Mouse (Mus musculus) liver, embryonic 16.5 days (tissue): ENCODE data around the gene Ccdc157. TPM values are rescaled to one million over a fixed set of nuclear protein-coding genes. Genes with fewer than 3 reads are reported as not detected.

Experiments used
- ATAC-seq: fragments of 200-750 bp; cut with Nextera tagmentation; 2 replicates; pipeline ENCODE4 v1.8.0; 2017; ENCODE audit warnings: low read depth, mild to moderate bottlenecking, moderate number of reproducible peaks, moderate library complexity
- H3K27ac ChIP-seq: fragments of 300-500 bp; sonication (generic); 2 replicates; pipeline ENCODE4 v1.5.1; 2014; ENCODE audit warnings: mild to moderate bottlenecking, low read length
- H3K27me3 ChIP-seq: fragments of 300-500 bp; sonication (generic); 2 replicates; pipeline ENCODE4 v1.6.1; 2014; ENCODE audit warnings: low read depth, low read length, mixed read lengths; ENCODE audit not compliant: control insufficient read depth, insufficient read depth
- H3K36me3 ChIP-seq: fragments of 300-500 bp; sonication (generic); 2 replicates; pipeline ENCODE4 v1.6.1; 2014; ENCODE audit warnings: mild to moderate bottlenecking; ENCODE audit not compliant: control insufficient read depth, insufficient read depth
- H3K4me1 ChIP-seq: fragments of 300-500 bp; sonication (generic); 2 replicates; pipeline ENCODE4 v1.6.1; 2014; ENCODE audit warnings: low read depth, low read length, mixed read lengths; ENCODE audit not compliant: control insufficient read depth
- H3K4me2 ChIP-seq: fragments of 300-500 bp; sonication (generic); 2 replicates; pipeline ENCODE4 v1.6.1; 2014; ENCODE audit warnings: low read depth, low read length, mixed read lengths
- H3K4me3 ChIP-seq: fragments of 300-500 bp; sonication (generic); 2 replicates; pipeline ENCODE4 v1.5.1; 2014; ENCODE audit warnings: low read depth, mild to moderate bottlenecking, low read length
- H3K9ac ChIP-seq: fragments of 300-500 bp; sonication (generic); 2 replicates; pipeline ENCODE4 v1.6.1; 2014; ENCODE audit warnings: low read depth, low read length
- H3K9me3 ChIP-seq: fragments of 300-500 bp; sonication (generic); replicated peaks from 2 replicates; pipeline ENCODE4 v1.6.1; 2016; ENCODE audit warnings: low read length; ENCODE audit not compliant: control insufficient read depth
- WGBS: fragments of 180-500 bp; shearing (Covaris S2); extraction: QIAGEN DNeasy Blood & Tissue Kit; methylation state at CpG from one replicate; pipeline ENCODE4 v1.1.7; 2014; ENCODE audit not compliant: insufficient replicate concordance; 5-methylcytosine and 5-hydroxymethylcytosine counted together
- polyA plus RNA-seq: library from polyadenylated mRNA; unstranded; fragments of >200 nt; fragmentation: Nextera tagmentation; extraction: Ambion mirVana; gene quantifications from 2 replicates; pipeline ENCODE4 v1.2.1, GENCODE M21; 2015

The Ccdc157 gene
- polyA plus RNA-seq, 1 experiment from 2014 or later, result 0.79 TPM

DNA sequence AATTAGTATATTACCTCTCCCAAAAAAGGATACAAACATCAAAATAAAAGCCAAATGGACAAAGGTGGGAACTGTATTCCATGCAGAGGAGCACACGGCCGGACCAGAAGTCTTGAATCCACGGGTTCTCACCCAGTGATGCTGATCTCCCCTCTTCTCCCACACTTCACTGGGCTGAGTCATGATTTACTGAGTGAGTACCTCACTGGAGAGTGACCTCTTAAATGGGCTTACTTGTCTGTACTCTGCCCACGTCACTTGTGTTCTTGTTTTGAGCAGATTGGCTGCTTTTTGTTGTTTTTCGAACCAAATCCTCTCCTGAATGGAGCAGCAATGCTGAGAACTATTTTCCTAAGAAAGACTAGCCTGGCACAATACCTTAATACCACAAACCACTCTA is 55.1 kb downstream of the Ccdc157 start:
- Histone ChIP-seq H3K4me1 (no peaks in the 10 kb centered on the region), H3K27me3 (no peaks in the 10 kb centered on the region), H3K4me2 (no peak overlapping the region), H3K36me3 (no peaks in the 10 kb centered on the region), H3K9me3 (no peaks in the 10 kb centered on the region), H3K4me3 (no peak overlapping the region), H3K27ac (no peak overlapping the region), H3K9ac (no peak overlapping the region)
- ATAC-seq, result no peak
- 81% methylated on average over 5 of the region's 5 CpGs for WGBS

GRCm38 (mm10) chr11:4103522-4103921 is 56.6 kb downstream of the Ccdc157 start:
- WGBS, result 74% methylated on average over 14 of the region's 14 CpGs
- H3K36me3 ChIP-seq, result no peaks in the 10 kb centered on the region
- no peak overlapping the region for H3K4me3 ChIP-seq
- no peak overlapping the region for H3K9ac ChIP-seq
- H3K4me1 ChIP-seq, result no peaks in the 10 kb centered on the region
- no peak overlapping the region for H3K4me2 ChIP-seq
- no peaks in the 10 kb centered on the region for H3K27me3 ChIP-seq
- no peaks in the 10 kb centered on the region for H3K9me3 ChIP-seq
- no peak overlapping the region for H3K27ac ChIP-seq
- no peak for ATAC-seq

- H3K4me2 ChIP-seq, result no peak overlapping the region
- H3K9me3 ChIP-seq, result no peaks in the 10 kb centered on the region
- H3K4me1 ChIP-seq, result peaks cover 5% of the 10 kb centered on the region
- no peaks in the 10 kb centered on the region for H3K36me3 ChIP-seq
- WGBS, result 54% methylated on average over 5 of the region's 5 CpGs
- no peak overlapping the region for H3K4me3 ChIP-seq
- no peaks in the 10 kb centered on the region for H3K27me3 ChIP-seq
- H3K9ac ChIP-seq, result no peak overlapping the region
- ATAC-seq, result no peak
- H3K27ac ChIP-seq, result no peak overlapping the region
These were observed 58.2 kb downstream of the Ccdc157 start for GRCm38 (mm10) chr11:4101851-4102250.

- Histone ChIP-seq H3K27me3 (no peaks in the 10 kb centered on the region), H3K36me3 (no peaks in the 10 kb centered on the region), H3K9me3 (no peaks in the 10 kb centered on the region), H3K4me3 (no peak overlapping the region), H3K9ac (no peak overlapping the region), H3K27ac (no peak overlapping the region), H3K4me2 (no peak overlapping the region), H3K4me1 (peaks cover 22% of the 10 kb centered on the region)
- WGBS, result 66% methylated on average over 3 of the region's 3 CpGs
- ATAC-seq, result no peak
These were observed 60.6 kb downstream of the Ccdc157 start for GRCm38 (mm10) chr11:4099447-4099846.

DNA sequence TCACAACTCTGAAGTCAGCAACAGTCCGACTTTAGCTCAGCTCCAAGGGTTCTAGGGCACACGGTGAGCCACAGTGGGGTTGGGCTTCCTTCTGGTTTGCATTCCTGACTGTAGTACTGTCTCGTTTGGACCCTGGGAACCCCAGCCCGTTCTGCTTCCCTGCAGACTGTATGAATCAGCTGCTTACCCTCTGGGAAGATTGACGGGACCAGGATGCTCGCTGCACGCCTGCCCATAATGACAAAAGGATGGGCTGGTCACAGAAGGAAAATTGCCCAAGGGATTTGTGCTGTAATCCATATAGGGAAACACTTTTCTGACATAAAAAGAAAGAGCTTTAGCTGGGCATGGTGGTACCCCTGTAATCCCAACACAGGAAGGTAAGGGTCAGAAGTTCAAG is 61.3 kb downstream of the Ccdc157 start:
- 73% methylated on average over 7 of the region's 7 CpGs for WGBS
- ATAC-seq, result no peak
- peaks cover 28% of the 10 kb centered on the region for H3K4me1 ChIP-seq
- no peaks in the 10 kb centered on the region for H3K27me3 ChIP-seq
- H3K9me3 ChIP-seq, result no peaks in the 10 kb centered on the region
- no peak overlapping the region for H3K9ac ChIP-seq
- H3K27ac ChIP-seq, result no peak overlapping the region
- H3K36me3 ChIP-seq, result no peaks in the 10 kb centered on the region
- H3K4me3 ChIP-seq, result no peak overlapping the region
- H3K4me2 ChIP-seq, result no peak overlapping the region

GRCm38 (mm10) chr11:4098120-4098519 is 62.0 kb downstream of the Ccdc157 start:
- Histone ChIP-seq H3K4me2 (no peak overlapping the region), H3K27ac (no peak overlapping the region), H3K27me3 (no peaks in the 10 kb centered on the region), H3K36me3 (peaks cover 3% of the 10 kb centered on the region), H3K9me3 (no peaks in the 10 kb centered on the region), H3K4me3 (no peak overlapping the region), H3K4me1 (peaks cover 32% of the 10 kb centered on the region), H3K9ac (no peak overlapping the region)
- WGBS, result 57% methylated on average over 8 of the region's 8 CpGs
- ATAC-seq, result no peak

DNA sequence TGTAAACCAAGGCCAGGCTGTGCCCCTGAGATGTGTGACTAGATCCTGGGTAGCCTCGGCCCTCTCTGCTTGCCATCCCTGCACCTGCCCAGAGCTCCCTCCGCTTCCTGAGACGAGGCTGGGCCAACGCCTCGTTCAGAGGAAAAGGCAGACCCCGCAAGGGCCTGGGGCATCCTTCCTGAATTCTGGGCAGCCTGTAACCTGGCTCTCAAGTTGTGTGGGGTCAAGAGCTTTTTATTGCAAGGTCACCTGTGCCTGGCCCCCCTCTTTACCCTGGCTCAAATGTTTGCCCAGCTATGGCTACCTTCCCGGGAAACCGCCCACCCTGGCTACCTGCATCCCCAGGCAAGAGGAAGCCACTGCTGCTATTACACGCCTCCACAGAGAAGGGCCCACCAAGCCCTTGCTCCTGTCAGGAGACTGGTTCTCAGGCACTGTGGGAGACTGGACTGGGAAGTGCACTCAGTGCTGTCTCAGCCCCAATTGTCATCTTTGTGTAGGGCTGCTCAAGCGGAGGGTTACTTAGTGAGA is 62.9 kb downstream of the Ccdc157 start:
- peaks cover 9% of the 10 kb centered on the region for H3K36me3 ChIP-seq
- peak overlapping the region; percentile 89 for H3K27ac ChIP-seq
- peaks cover 32% of the 10 kb centered on the region for H3K4me1 ChIP-seq
- no peaks in the 10 kb centered on the region for H3K27me3 ChIP-seq
- H3K9me3 ChIP-seq, result no peaks in the 10 kb centered on the region
- H3K4me2 ChIP-seq, result peak overlapping the region; percentile 86
- H3K9ac ChIP-seq, result peak overlapping the region; percentile 72
- peak overlapping the region; percentile 72 for H3K4me3 ChIP-seq
- 28% methylated on average over 10 of the region's 10 CpGs for WGBS
- no peak for ATAC-seq

DNA sequence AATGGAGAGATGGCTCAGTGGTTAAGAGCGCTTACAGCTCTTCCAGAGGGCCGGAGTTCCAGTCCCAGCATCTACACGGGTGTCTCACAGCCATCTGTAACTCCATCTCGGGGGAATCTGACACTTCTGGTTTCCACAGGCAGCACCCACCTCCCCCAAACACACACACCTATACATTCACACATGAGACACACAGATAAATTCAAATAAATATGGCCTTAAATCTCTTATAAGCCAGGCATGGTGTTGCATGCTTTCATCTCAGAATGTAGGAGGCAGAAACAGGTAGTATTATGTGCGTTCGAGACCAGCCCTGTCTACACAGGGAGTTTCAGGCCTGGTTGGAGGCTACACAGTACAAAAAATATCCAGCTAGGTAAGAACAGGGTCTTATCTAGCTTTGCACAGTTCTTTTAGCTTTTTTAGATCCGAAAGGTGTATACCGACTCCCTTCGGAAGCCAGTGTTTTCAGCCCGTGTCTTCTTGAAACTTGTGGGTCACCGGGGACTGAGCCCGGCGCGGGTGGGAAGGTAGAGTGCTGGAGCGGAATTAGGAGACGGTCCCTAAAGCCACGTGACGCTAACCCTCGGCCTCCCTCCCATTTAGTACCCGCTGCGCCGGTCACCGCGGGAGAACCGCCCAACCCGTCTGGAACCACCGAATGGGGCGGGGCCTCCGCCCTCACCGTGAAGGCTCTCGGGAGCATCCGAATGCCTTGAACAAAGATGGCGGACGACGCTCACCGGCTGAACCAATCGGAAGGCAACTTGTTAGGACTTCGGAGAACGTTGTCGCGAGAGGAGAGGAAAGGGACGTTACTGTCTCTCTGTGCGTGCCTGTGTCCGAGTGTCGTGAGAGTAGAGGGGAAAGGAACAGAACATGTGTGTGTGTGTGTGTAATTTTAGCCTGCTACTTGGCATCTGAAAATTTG is 63.8 kb downstream of the Ccdc157 start:
- H3K4me3 ChIP-seq, result peak overlapping the region; percentile 72
- 3% methylated on average over 45 of the region's 45 CpGs for WGBS
- peak overlapping the region; percentile 89 for H3K27ac ChIP-seq
- H3K9me3 ChIP-seq, result no peaks in the 10 kb centered on the region
- H3K27me3 ChIP-seq, result no peaks in the 10 kb centered on the region
- H3K4me2 ChIP-seq, result peak overlapping the region; percentile 86
- H3K4me1 ChIP-seq, result peaks cover 32% of the 10 kb centered on the region
- peak overlapping the region; percentile 76 for H3K9ac ChIP-seq
- ATAC-seq, result peak; percentile 94
- peaks cover 17% of the 10 kb centered on the region for H3K36me3 ChIP-seq
